Mouse (Mus musculus) right cerebral cortex, postnatal 10 days (tissue): ENCODE data around the gene Cbx8.

Experiments used
- DNase-seq, 2 experiments: peaks; one replicate each; pipeline ENCODE4 v3.0.0; 2021; ENCODE audit warnings: low spot score in 2 of 2

The Cbx8 gene

GRCm38 (mm10) chr11:118995448-118995847 is 45.3 kb downstream of the Cbx8 start:
- DNase-seq, result no peak

GRCm38 (mm10) chr11:118992781-118993180 is 48.0 kb downstream of the Cbx8 start:
- DNase-seq, result no peak

DNA sequence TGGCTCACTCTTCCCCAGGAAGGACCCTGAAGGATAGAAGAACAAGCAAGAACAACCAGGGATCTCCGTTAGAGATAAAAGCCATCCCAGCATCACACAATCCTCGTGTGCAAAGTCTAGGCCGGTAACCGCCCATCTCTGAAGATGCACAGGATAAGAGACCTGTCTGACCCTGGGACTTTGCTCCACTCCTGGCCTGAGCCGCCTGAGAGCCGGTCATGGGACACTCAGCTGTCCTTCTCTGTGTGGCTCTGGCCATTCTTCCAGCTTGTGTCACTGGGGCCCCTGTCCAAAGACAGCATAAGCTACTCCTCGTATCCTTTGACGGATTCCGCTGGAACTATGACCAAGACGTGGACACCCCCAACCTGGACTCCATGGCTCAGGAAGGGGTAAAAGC is 52.8 kb downstream of the Cbx8 start, which contains the start of gene Enpp7:
TSS of gene Enpp7 (plus strand) at position 190 of the 400 bp plus-strand sequence.
- no peak for DNase-seq
